Mouse (Mus musculus) hindbrain, embryonic 13.5 days (tissue): ENCODE results near the gene AI481877. TPM values are rescaled to one million over a fixed set of nuclear protein-coding genes. Genes with fewer than 3 reads are reported as not detected.

Source experiments
- ATAC-seq: fragments of 200-750 bp; cut with Nextera tagmentation; 2 replicates; pipeline ENCODE4 v1.8.0; 2017; ENCODE audit warnings: moderate TSS enrichment; ENCODE audit not compliant: low FRiP score
- H3K27ac ChIP-seq: fragments of 300-500 bp; sonication (generic); 2 replicates; pipeline ENCODE4 v1.5.1; 2015; ENCODE audit warnings: inconsistent platforms, mild to moderate bottlenecking, moderate library complexity
- H3K27me3 ChIP-seq: fragments of 300-500 bp; sonication (generic); 2 replicates; pipeline ENCODE4 v1.6.1; 2015; ENCODE audit warnings: mild to moderate bottlenecking, inconsistent platforms
- H3K36me3 ChIP-seq: fragments of 300-500 bp; sonication (generic); 2 replicates; pipeline ENCODE4 v1.6.1; 2015; ENCODE audit warnings: mild to moderate bottlenecking, inconsistent platforms
- H3K4me1 ChIP-seq: fragments of 300-500 bp; sonication (generic); replicated peaks from 2 replicates; pipeline ENCODE4 v1.6.1; 2015; ENCODE audit warnings: inconsistent platforms
- H3K4me2 ChIP-seq: fragments of 300-500 bp; sonication (generic); 2 replicates; pipeline ENCODE4 v1.6.1; 2015; ENCODE audit warnings: inconsistent platforms, mild to moderate bottlenecking, moderate library complexity
- H3K4me3 ChIP-seq: fragments of 300-500 bp; sonication (generic); 2 replicates; pipeline ENCODE4 v1.5.1; 2015; ENCODE audit warnings: mild to moderate bottlenecking, inconsistent platforms
- H3K9ac ChIP-seq: fragments of 300-500 bp; sonication (generic); 2 replicates; pipeline ENCODE4 v1.6.1; 2015; ENCODE audit warnings: mild to moderate bottlenecking, inconsistent platforms
- H3K9me3 ChIP-seq: fragments of 300-500 bp; sonication (generic); 2 replicates; pipeline ENCODE4 v1.6.1; 2016; ENCODE audit warnings: inconsistent platforms
- WGBS: fragments of 180-500 bp; shearing (Covaris S2); methylation state at CpG from one replicate; pipeline ENCODE4 v1.1.7; 2015; 5-methylcytosine and 5-hydroxymethylcytosine counted together
- polyA plus RNA-seq: library from polyadenylated mRNA; unstranded; fragments of >200 nt; fragmentation: Nextera tagmentation; extraction: Ambion mirVana; gene quantifications from 2 replicates; pipeline ENCODE4 v1.2.1, GENCODE M21; 2015

Gene AI481877
- polyA plus RNA-seq, 1 experiment from 2014 or later = not detected

DNA sequence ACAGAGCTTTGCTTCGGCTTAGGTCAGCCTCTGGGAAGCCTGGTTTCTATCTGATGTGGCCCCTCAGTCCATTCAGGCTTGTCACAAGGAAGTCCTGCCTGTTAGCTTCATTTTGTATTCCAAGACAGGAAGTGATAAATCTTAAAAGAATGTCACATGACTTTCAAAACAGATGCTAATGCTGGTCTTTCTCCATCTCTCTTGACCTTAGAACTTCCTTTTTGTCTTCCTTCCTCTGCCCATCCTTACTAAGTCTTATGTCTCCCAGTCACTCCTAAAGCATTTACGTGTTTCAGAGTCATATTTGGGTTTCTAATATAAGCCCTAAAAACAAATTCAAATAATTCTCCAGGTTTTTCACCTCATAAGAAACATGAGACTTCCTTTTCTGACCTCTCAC is 25.3 kb upstream of the AI481877 start:
- H3K36me3 ChIP-seq = no peaks in the 10 kb centered on the region
- no peak overlapping the region for H3K27ac ChIP-seq
- H3K9me3 ChIP-seq = no peaks in the 10 kb centered on the region
- ATAC-seq = no peak
- H3K9ac ChIP-seq = no peak overlapping the region
- no peaks in the 10 kb centered on the region for H3K4me1 ChIP-seq
- H3K4me2 ChIP-seq = no peak overlapping the region
- 68% methylated on average over 2 of the region's 2 CpGs for WGBS
- H3K4me3 ChIP-seq = no peak overlapping the region
- H3K27me3 ChIP-seq = no peaks in the 10 kb centered on the region

GRCm38 (mm10) chr4:59160959-59161670 is 22.3 kb upstream of the AI481877 start:
- no peaks in the 10 kb centered on the region for H3K9me3 ChIP-seq
- no peak overlapping the region for H3K4me2 ChIP-seq
- no peak for ATAC-seq
- H3K36me3 ChIP-seq = no peaks in the 10 kb centered on the region
- no peaks in the 10 kb centered on the region for H3K4me1 ChIP-seq
- no peak overlapping the region for H3K4me3 ChIP-seq
- 78% methylated on average over 8 of the region's 8 CpGs for WGBS
- H3K27ac ChIP-seq = no peak overlapping the region
- H3K27me3 ChIP-seq = no peaks in the 10 kb centered on the region
- no peak overlapping the region for H3K9ac ChIP-seq

DNA sequence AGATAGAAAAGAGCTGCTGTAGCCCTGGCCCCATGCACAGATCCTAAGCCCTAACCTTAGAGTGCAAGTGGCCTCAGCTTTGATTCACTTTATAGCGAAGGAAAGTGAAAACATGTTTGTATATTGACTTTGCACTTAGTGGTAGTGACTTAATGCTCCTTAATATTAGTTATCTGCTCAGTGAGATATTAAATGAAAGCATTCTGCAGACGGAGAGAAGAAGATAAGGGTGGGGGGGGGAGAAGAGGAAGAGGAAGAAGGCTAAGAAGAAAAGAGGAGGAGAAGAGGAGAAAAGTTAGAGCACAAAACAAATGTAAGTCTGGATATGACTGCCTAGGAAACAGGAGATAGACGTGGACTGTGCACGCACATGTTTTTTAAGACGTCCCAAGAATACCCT is 21.5 kb upstream of the AI481877 start:
- Histone ChIP-seq H3K27ac (no peak overlapping the region), H3K27me3 (no peaks in the 10 kb centered on the region), H3K9ac (no peak overlapping the region), H3K9me3 (no peaks in the 10 kb centered on the region), H3K4me1 (no peaks in the 10 kb centered on the region), H3K36me3 (no peaks in the 10 kb centered on the region), H3K4me2 (no peak overlapping the region), H3K4me3 (no peak overlapping the region)
- no peak for ATAC-seq
- WGBS = 84% methylated on average over 5 of the region's 5 CpGs

- Histone ChIP-seq H3K4me1 (no peaks in the 10 kb centered on the region), H3K27ac (no peak overlapping the region), H3K9ac (no peak overlapping the region), H3K9me3 (no peaks in the 10 kb centered on the region), H3K4me2 (no peak overlapping the region), H3K36me3 (no peaks in the 10 kb centered on the region), H3K4me3 (no peak overlapping the region), H3K27me3 (no peaks in the 10 kb centered on the region)
- WGBS = 73% methylated on average over 2 of the region's 2 CpGs
- ATAC-seq = no peak
Measured at GRCm38 (mm10) chr4:59157654-59158053, 18.9 kb upstream of the AI481877 start.

DNA sequence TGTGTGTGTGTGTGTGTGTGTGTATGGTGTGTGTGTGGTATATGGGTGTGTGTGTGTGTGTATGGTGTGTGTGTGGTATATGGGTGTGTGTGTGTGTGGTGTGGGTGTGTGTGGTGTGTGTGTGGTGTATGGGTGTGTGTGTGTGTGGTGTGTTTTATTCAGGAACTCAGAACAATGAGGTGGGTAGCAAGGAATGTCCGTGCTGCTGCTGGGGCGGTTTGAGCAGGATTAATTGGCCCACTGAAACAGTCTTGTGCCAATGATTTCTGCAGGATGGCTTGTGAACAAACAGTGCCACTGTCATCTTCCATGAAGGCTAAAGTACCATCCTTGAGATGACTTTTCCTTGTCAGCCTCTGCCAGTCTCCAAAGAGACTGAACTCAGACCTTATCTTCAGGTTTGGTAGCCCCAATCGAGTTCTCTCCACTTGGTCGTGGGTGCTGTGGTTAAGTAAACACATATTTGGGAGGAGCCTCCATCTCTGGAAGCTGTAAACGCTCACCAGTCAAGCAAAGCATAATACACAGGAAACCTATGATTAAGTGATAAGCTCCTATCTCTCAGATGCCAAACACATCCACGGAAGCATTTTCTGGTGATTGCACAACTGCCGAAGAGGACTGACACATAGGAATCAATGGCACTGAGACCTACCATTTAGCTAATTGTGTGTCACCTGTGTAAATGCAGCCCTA is 18.3 kb upstream of the AI481877 start:
- no peak overlapping the region for H3K4me2 ChIP-seq
- H3K9me3 ChIP-seq = no peaks in the 10 kb centered on the region
- no peak overlapping the region for H3K9ac ChIP-seq
- no peaks in the 10 kb centered on the region for H3K27me3 ChIP-seq
- no peak overlapping the region for H3K27ac ChIP-seq
- no peaks in the 10 kb centered on the region for H3K36me3 ChIP-seq
- no peak for ATAC-seq
- H3K4me1 ChIP-seq = no peaks in the 10 kb centered on the region
- WGBS = 76% methylated on average over 7 of the region's 7 CpGs
- H3K4me3 ChIP-seq = no peak overlapping the region

DNA sequence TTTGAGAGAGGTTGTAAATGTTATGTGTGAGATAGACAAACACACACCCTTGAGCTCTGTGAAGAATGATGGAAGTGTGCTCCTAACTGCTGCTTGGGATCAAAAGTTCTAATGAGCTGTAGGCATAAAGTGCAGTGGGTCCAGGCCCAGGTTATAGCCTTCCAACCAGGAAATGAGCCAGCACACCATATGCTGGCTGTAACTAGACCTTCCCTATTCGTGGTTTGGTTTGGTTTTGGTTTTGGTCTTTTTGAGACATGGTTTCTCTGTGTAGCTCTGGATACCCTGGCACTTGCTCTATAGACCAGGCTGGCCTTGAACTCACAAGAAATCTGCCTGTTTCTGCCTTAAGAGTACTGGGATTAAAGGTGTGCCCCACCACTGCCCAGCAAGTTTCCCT is 13.2 kb upstream of the AI481877 start:
- 87% methylated on average over 1 of the region's 1 CpGs for WGBS
- Histone ChIP-seq H3K27me3 (no peaks in the 10 kb centered on the region), H3K9me3 (no peaks in the 10 kb centered on the region), H3K4me1 (no peaks in the 10 kb centered on the region), H3K36me3 (no peaks in the 10 kb centered on the region), H3K27ac (no peak overlapping the region), H3K4me3 (no peak overlapping the region), H3K9ac (no peak overlapping the region), H3K4me2 (no peak overlapping the region)
- no peak for ATAC-seq

DNA sequence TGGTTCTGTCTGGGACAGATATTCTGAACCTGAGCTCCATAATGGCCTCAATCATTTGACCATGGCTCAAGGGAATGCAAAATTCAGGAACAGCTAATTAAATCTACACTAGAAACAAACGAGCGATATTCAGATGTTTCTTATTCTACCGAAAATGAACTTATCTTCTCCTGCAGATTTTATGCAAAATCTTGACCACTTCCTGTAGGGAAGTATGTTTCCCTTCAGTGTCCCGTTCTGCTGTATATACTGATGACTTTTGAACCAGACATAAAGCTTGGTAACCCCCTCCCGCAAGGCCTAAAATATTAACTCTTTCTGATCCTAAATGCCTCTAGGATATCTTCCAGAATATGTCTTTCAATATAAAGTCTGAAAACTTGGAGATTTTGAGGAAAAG is 12.1 kb upstream of the AI481877 start:
- H3K4me3 ChIP-seq = no peak overlapping the region
- no peak overlapping the region for H3K4me2 ChIP-seq
- H3K9ac ChIP-seq = no peak overlapping the region
- WGBS = 79% methylated on average over 5 of the region's 5 CpGs
- no peaks in the 10 kb centered on the region for H3K36me3 ChIP-seq
- no peaks in the 10 kb centered on the region for H3K27me3 ChIP-seq
- H3K4me1 ChIP-seq = no peaks in the 10 kb centered on the region
- ATAC-seq = no peak
- H3K9me3 ChIP-seq = no peaks in the 10 kb centered on the region
- H3K27ac ChIP-seq = no peak overlapping the region

- Histone ChIP-seq H3K27ac (no peak overlapping the region), H3K36me3 (no peaks in the 10 kb centered on the region), H3K9me3 (no peaks in the 10 kb centered on the region), H3K9ac (no peak overlapping the region), H3K4me1 (no peaks in the 10 kb centered on the region), H3K4me3 (no peak overlapping the region), H3K4me2 (no peak overlapping the region), H3K27me3 (no peaks in the 10 kb centered on the region)
- ATAC-seq = no peak
- WGBS = 89% methylated on average over 5 of the region's 5 CpGs
Measured at GRCm38 (mm10) chr4:59149043-59149442, 10.3 kb upstream of the AI481877 start.

- Histone ChIP-seq H3K27me3 (no peaks in the 10 kb centered on the region), H3K27ac (no peak overlapping the region), H3K4me2 (no peak overlapping the region), H3K4me3 (no peak overlapping the region), H3K36me3 (no peaks in the 10 kb centered on the region), H3K9me3 (no peaks in the 10 kb centered on the region), H3K4me1 (no peaks in the 10 kb centered on the region), H3K9ac (no peak overlapping the region)
- no peak for ATAC-seq
- 86% methylated on average over 4 of the region's 4 CpGs for WGBS
Measured at GRCm38 (mm10) chr4:59128935-59129334, 9.8 kb downstream of the AI481877 start.

- Histone ChIP-seq H3K4me2 (no peak overlapping the region), H3K27ac (no peak overlapping the region), H3K4me1 (no peaks in the 10 kb centered on the region), H3K9ac (no peak overlapping the region), H3K27me3 (no peaks in the 10 kb centered on the region), H3K4me3 (no peak overlapping the region), H3K36me3 (no peaks in the 10 kb centered on the region), H3K9me3 (no peaks in the 10 kb centered on the region)
- 90% methylated on average over 1 of the region's 1 CpGs for WGBS
- ATAC-seq = no peak
Measured at GRCm38 (mm10) chr4:59125053-59125452, 13.7 kb downstream of the AI481877 start.

DNA sequence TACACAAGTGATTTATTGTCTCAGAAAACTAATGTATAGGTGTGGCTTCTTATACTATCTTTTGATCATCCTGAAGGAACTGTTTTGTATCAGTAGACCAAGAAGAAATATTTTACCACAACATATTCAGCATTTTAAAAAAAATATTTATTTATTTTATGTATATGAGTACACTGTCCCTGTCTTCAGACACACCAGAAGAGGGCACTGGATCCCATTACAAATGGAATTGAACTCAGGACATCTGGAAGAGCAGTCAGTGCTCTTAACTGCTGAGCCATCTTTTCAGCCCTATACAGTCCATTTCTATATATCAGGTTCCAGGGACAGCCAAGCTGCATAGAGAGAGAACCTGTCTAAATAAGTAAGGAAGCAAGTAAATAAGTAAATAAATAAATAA is 15.2 kb downstream of the AI481877 start:
- Histone ChIP-seq H3K4me3 (no peak overlapping the region), H3K9me3 (no peaks in the 10 kb centered on the region), H3K4me2 (no peak overlapping the region), H3K9ac (no peak overlapping the region), H3K4me1 (no peaks in the 10 kb centered on the region), H3K27ac (no peak overlapping the region), H3K27me3 (no peaks in the 10 kb centered on the region), H3K36me3 (no peaks in the 10 kb centered on the region)
- no peak for ATAC-seq

DNA sequence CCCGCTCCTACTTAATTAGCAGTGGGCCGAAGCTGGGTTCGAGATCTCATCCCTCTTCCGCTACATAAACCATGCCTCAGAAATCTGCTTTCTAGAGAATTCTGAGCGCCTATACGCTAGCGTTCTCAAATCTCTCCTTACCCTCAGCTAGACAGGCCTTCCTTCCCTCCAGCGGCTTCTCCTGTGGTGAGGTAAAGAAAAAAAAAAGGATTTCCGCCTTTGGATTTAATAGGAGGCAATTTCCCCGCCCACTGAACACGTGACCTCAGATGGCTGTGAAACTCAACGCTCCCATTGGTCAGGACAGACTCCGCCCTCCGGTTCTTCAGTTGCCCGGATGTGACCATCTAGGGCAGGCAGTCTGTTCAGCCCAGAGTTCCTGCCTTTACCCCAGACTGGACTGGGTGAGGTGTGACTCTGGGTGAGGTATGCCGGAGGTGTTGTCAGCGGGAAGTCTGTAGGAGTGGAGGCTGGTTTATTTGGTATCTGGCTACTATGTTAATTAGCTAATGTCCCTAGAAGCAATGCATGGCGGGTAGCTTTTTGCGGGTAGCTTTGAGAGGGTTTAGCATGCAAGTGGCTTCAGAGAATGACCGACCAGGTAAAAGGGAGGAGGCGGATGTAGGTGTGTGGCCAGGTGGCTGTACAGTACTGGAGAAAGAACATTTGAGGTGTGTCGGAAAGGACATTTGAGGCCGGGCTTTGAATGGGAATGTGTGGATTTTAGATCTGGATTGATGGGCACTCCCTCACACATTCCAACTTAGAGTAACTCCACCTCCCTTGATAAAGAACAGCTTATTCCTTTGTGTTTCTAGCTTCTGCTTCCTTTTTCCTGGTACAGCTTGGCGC is 20.9 kb downstream of the AI481877 start:
- Histone ChIP-seq H3K36me3 (no peaks in the 10 kb centered on the region), H3K4me1 (no peaks in the 10 kb centered on the region), H3K9me3 (no peaks in the 10 kb centered on the region), H3K27ac (no peak overlapping the region), H3K4me3 (no peak overlapping the region), H3K4me2 (no peak overlapping the region), H3K9ac (no peak overlapping the region), H3K27me3 (no peaks in the 10 kb centered on the region)
- 98% methylated on average over 24 of the region's 24 CpGs for WGBS
- no peak for ATAC-seq
